Mouse (Mus musculus) heart, adult 2 months (tissue): Measurements from ENCODE around the gene Tm4sf4. TPM values are rescaled to one million over a fixed set of nuclear protein-coding genes. Genes with fewer than 3 reads are reported as not detected.
A peak's percentile ranks its signal among the peaks of the same experiment; 100 is the strongest.

ENCODE experiments used
- DNase-seq, 2 experiments: peaks; one replicate each; pipeline ENCODE4 v3.0.0; 2021
- H3K27ac ChIP-seq: fragments of 200-600 bp; 2 replicates; pipeline ENCODE4 v1.8.1; 2022
- H3K27me3 ChIP-seq: fragments of 200-500 bp; 2 replicates; pipeline ENCODE4 v1.6.1; 2012; ENCODE audit warnings: mild to moderate bottlenecking, low read length, inconsistent platforms, mixed read lengths; ENCODE audit not compliant: control insufficient read depth, insufficient read depth
- H3K36me3 ChIP-seq: fragments of 200-500 bp; 2 replicates; pipeline ENCODE4 v1.6.1; 2012; ENCODE audit warnings: low read length, inconsistent platforms; ENCODE audit not compliant: control insufficient read depth, insufficient read depth
- H3K4me1 ChIP-seq: fragments of 200-500 bp; 2 replicates; pipeline ENCODE4 v1.6.1; 2011; ENCODE audit warnings: low read length; ENCODE audit not compliant: control insufficient read depth, insufficient read depth
- H3K4me3 ChIP-seq: fragments of 200-600 bp; 2 replicates; pipeline ENCODE4 v1.8.1; 2022
- H3K79me2 ChIP-seq: fragments of 200-500 bp; replicated peaks from 2 replicates; pipeline ENCODE4 v1.6.1; 2012; ENCODE audit warnings: mild to moderate bottlenecking, inconsistent platforms, low read length, moderate library complexity, mixed read lengths; ENCODE audit not compliant: control insufficient read depth, insufficient read depth
- H3K9ac ChIP-seq: fragments of 200-500 bp; 2 replicates; pipeline ENCODE4 v1.6.1; 2012; ENCODE audit warnings: low read depth, mild to moderate bottlenecking, control low read depth, inconsistent platforms, low read length, mixed read lengths
- CTCF ChIP-seq: fragments of 200-600 bp; IDR thresholded peaks from 2 replicates; pipeline ENCODE4 v1.8.1; 2022; ENCODE audit warnings: antibody characterized with exemption, mild to moderate bottlenecking, moderate library complexity
- EP300 ChIP-seq: fragments of 200-500 bp; IDR thresholded peaks from 2 replicates; pipeline ENCODE4 v1.6.1; 2011; ENCODE audit warnings: low read depth, low read length, control low read depth; ENCODE audit not compliant: insufficient read depth
- POLR2A ChIP-seq: fragments of 200-500 bp; IDR thresholded peaks from 2 replicates; pipeline ENCODE4 v1.6.1; 2011; ENCODE audit warnings: mild to moderate bottlenecking, low read depth, low read length, control low read depth; ENCODE audit not compliant: insufficient read depth
- WGBS: fragments of 180-500 bp; shearing (Covaris S2); methylation state at CpG from one replicate; pipeline ENCODE4 v1.1.7; 2018; 5-methylcytosine and 5-hydroxymethylcytosine counted together
- intact Hi-C: fragments of 180-260 bp; cut with DNase I; formaldehyde crosslinking; loops from one replicate; pipeline ENCODE4 v1.15.1; 2025
- polyA plus RNA-seq: library from polyadenylated mRNA; depleted of rRNA; stranded (reverse); fragments of >200 nt; gene quantifications from 2 replicates; pipeline ENCODE4 v1.2.3, GENCODE M21; 2012
- total RNA-seq, 2 experiments: library from RNA; stranded (reverse); gene quantifications; 2 replicates each; pipeline ENCODE4 v1.2.3; 2021

Tm4sf4 gene
- total and polyA plus RNA-seq, 3 experiments, result 0.14 to 0.16 (median 0.14) TPM

- no peaks in the 10 kb centered on the region; the same call in 1 of the 2 replicates for H3K4me1 ChIP-seq
- TF ChIP-seq EP300 (no peak), CTCF (no peak), POLR2A (no peak)
- H3K36me3 ChIP-seq, result no peaks in the 10 kb centered on the region
- no peak overlapping the region for H3K9ac ChIP-seq
- no peak for DNase-seq
- intact Hi-C loops, result loop anchor here (5.0 kb wide), 1 partner anchor 78 kb away; no protein-coding TSS in a partner anchor
- no peaks in the 10 kb centered on the region for H3K27me3 ChIP-seq
- no peak overlapping the region for H3K27ac ChIP-seq
- no peak overlapping the region for H3K4me3 ChIP-seq
- no peaks in the 10 kb centered on the region for H3K79me2 ChIP-seq
- WGBS, result 78% methylated on average over 1 of the region's 1 CpGs
Measured at GRCm38 (mm10) chr3:57420660-57421059, 4.5 kb upstream of the Tm4sf4 start.

- H3K4me3 ChIP-seq, result no peak overlapping the region
- peaks cover 4% of the 10 kb centered on the region; the same call in 1 of the 2 replicates for H3K36me3 ChIP-seq
- H3K27ac ChIP-seq, result no peak overlapping the region
- H3K79me2 ChIP-seq, result no peaks in the 10 kb centered on the region
- DNase-seq, result no peak
- H3K4me1 ChIP-seq, result peaks cover 3% of the 10 kb centered on the region; the same call in 1 of the 2 replicates
- no peaks in the 10 kb centered on the region for H3K27me3 ChIP-seq
- TF ChIP-seq POLR2A (no peak), CTCF (no peak), EP300 (no peak)
- no peak overlapping the region for H3K9ac ChIP-seq
- intact Hi-C loops, result loop anchor here (5.0 kb wide), 1 partner anchor 39 kb away; no protein-coding TSS in a partner anchor
- 89% methylated on average over 11 of the region's 11 CpGs for WGBS
Measured at GRCm38 (mm10) chr3:57426351-57426750, 1.2 kb downstream of the Tm4sf4 start.

GRCm38 (mm10) chr3:57428682-57429464 lies 3.8 kb downstream of the Tm4sf4 start:
- H3K27ac ChIP-seq, result peak overlapping the region; percentile 2; the same call in 1 of the 2 replicates
- TF ChIP-seq POLR2A (no peak), EP300 (no peak), CTCF (no peak)
- intact Hi-C loops, result loop anchor here (1.0 to 5.0 kb wide), 2 partner anchors 42 to 162 kb away; no protein-coding TSS in a partner anchor

GRCm38 (mm10) chr3:57429486-57429885 lies 4.4 kb downstream of the Tm4sf4 start:
- Histone ChIP-seq H3K4me3 (no peak overlapping the region), H3K4me1 (peaks cover 3% of the 10 kb centered on the region; the same call in 1 of the 2 replicates), H3K27me3 (no peaks in the 10 kb centered on the region), H3K36me3 (peaks cover 4% of the 10 kb centered on the region; the same call in 1 of the 2 replicates), H3K9ac (no peak overlapping the region), H3K79me2 (no peaks in the 10 kb centered on the region), H3K27ac (no peak overlapping the region; the same call in 1 of the 2 replicates)
- TF ChIP-seq CTCF (peak; percentile 76), EP300 (no peak), POLR2A (no peak)
- 59% methylated on average over 4 of the region's 4 CpGs for WGBS
- intact Hi-C loops, result loop anchor here (1.0 to 5.0 kb wide), 2 partner anchors 42 to 162 kb away; no protein-coding TSS in a partner anchor
- peak in 1 of 2 experiments; percentile 17 for DNase-seq

More at GRCm38 (mm10) chr3:57428682-57429464, 3.8 kb downstream of the Tm4sf4 start:
- DNase-seq, result peak in 1 of 2 experiments; percentile 32
- Histone ChIP-seq H3K4me1 (peaks cover 3% of the 10 kb centered on the region; the same call in 1 of the 2 replicates), H3K4me3 (no peak overlapping the region), H3K9ac (no peak overlapping the region), H3K79me2 (no peaks in the 10 kb centered on the region), H3K27me3 (no peaks in the 10 kb centered on the region), H3K36me3 (peaks cover 4% of the 10 kb centered on the region; the same call in 1 of the 2 replicates)
- WGBS, result 31% methylated on average over 5 of the region's 5 CpGs

- no peaks in the 10 kb centered on the region for H3K27me3 ChIP-seq
- TF ChIP-seq EP300 (0 out of 2 replicates have a peak, but pooled peaks have one; percentile 43), POLR2A (no peak), CTCF (no peak)
- H3K4me1 ChIP-seq, result peaks cover 3% of the 10 kb centered on the region; the same call in 1 of the 2 replicates
- 17% methylated on average over 3 of the region's 3 CpGs for WGBS
- peak in 1 of 2 experiments; percentile 55 for DNase-seq
- H3K27ac ChIP-seq, result peak overlapping the region; percentile 62
- H3K9ac ChIP-seq, result no peak overlapping the region
- H3K79me2 ChIP-seq, result no peaks in the 10 kb centered on the region
- peaks cover 4% of the 10 kb centered on the region; the same call in 1 of the 2 replicates for H3K36me3 ChIP-seq
- no peak overlapping the region for H3K4me3 ChIP-seq
- intact Hi-C loops, result no loop called here
Measured at GRCm38 (mm10) chr3:57431706-57432105, 6.6 kb downstream of the Tm4sf4 start.
